Mouse (Mus musculus) C2C12 (cell line): ENCODE results near the gene Col16a1.

Experiments used
- CTCF ChIP-seq: IDR thresholded peaks from one replicate; pipeline ENCODE4 v1.5.1; 2011; ENCODE audit not compliant: control insufficient read depth, insufficient read depth, insufficient read length
- MAX ChIP-seq: IDR thresholded peaks from one replicate; pipeline ENCODE4 v1.6.1; 2011; ENCODE audit warnings: mild to moderate bottlenecking, control low read depth
- MYOD1 ChIP-seq: IDR thresholded peaks from one replicate; pipeline ENCODE4 v1.6.1; 2011; ENCODE audit warnings: low read depth; ENCODE audit not compliant: control insufficient read depth, insufficient read length
- MYOG ChIP-seq: IDR thresholded peaks from one replicate; pipeline ENCODE4 v1.6.1; 2011; ENCODE audit not compliant: control insufficient read depth, insufficient read length; ENCODE audit errors: extremely low read depth
- USF1 ChIP-seq: IDR thresholded peaks from one replicate; pipeline ENCODE4 v1.6.1; 2011; ENCODE audit warnings: low read depth, mild to moderate bottlenecking, control low read depth, moderate library complexity

GRCm38 (mm10) chr4:130108929-130109328 lies 61.3 kb downstream of the Col16a1 start:
- TF ChIP-seq CTCF = no peak
- TF ChIP-seq MAX = no peak
- no peak for TF ChIP-seq USF1
- no peak for TF ChIP-seq MYOD1
- no peak for TF ChIP-seq MYOG
